Mouse (Mus musculus) testis, adult 2 months (tissue): ENCODE measurements at regions not wholly inside any gene's neighbourhood (a gene's known extent, or its start where the extent isn't known, plus 50 kb on each side); places are given as distances from the start of the nearest gene placed in this dataset.

Source experiments
- H3K27ac ChIP-seq: fragments of 200-500 bp; 2 replicates; pipeline ENCODE4 v1.5.1; 2012; ENCODE audit warnings: low read depth, low read length; ENCODE audit not compliant: control insufficient read depth, insufficient read depth
- H3K27me3 ChIP-seq: fragments of 200-500 bp; 2 replicates; pipeline ENCODE4 v1.6.1; 2012; ENCODE audit warnings: mild to moderate bottlenecking, low read length, moderate library complexity; ENCODE audit not compliant: control insufficient read depth, insufficient read depth
- H3K36me3 ChIP-seq: fragments of 200-500 bp; 2 replicates; pipeline ENCODE4 v1.6.1; 2012; ENCODE audit warnings: mild to moderate bottlenecking, low read length; ENCODE audit not compliant: control insufficient read depth, insufficient read depth
- H3K4me1 ChIP-seq: fragments of 200-500 bp; 2 replicates; pipeline ENCODE4 v1.6.1; 2012; ENCODE audit warnings: low read length; ENCODE audit not compliant: control insufficient read depth, insufficient read depth
- H3K4me3 ChIP-seq: fragments of 200-500 bp; 2 replicates; pipeline ENCODE4 v1.5.1; 2012; ENCODE audit warnings: low read depth, mild to moderate bottlenecking, low read length, moderate library complexity, mixed read lengths; ENCODE audit not compliant: control insufficient read depth
- CTCF ChIP-seq: fragments of 200-500 bp; IDR thresholded peaks from 2 replicates; pipeline ENCODE4 v1.5.1; 2012; ENCODE audit warnings: low read depth, mild to moderate bottlenecking, inconsistent platforms, low read length, moderate library complexity; ENCODE audit not compliant: control insufficient read depth, insufficient read depth, insufficient replicate concordance
- POLR2A ChIP-seq: fragments of 200-500 bp; IDR thresholded peaks from 2 replicates; pipeline ENCODE4 v1.6.1; 2012; ENCODE audit warnings: low read depth, mild to moderate bottlenecking, inconsistent platforms, low read length, moderate library complexity; ENCODE audit not compliant: control insufficient read depth

- Histone ChIP-seq H3K27me3 (no peaks in the 10 kb centered on the region), H3K27ac (no peak overlapping the region), H3K4me1 (no peaks in the 10 kb centered on the region), H3K4me3 (no peak overlapping the region), H3K36me3 (no peaks in the 10 kb centered on the region)
- TF ChIP-seq POLR2A: no peak
- no peak for TF ChIP-seq CTCF
Observed at GRCm38 (mm10) chr2:45783634-45784412, 666.6 kb upstream of the Zeb2 start.

DNA sequence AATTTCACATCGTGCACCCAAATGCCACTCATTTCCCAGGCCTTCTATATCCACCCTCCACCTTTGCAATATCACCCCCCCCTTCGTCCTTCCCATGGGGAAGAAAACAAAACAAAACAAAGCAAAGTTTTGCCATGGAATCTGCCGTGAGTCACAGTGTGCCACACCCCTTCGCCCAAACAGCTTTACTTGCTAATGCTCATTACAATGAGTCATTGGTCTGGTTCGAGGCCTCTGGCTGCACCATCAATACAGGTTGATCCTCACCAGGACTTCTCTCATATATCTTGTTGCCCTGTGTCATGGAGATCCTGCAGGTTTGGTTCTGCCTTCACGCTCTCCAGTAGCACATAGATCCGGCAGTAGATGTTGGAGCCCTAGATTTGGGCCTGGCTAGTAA, 660.3 kb upstream of the Zeb2 start:
- no peaks in the 10 kb centered on the region for H3K27me3 ChIP-seq
- H3K27ac ChIP-seq: no peak overlapping the region
- no peaks in the 10 kb centered on the region for H3K36me3 ChIP-seq
- no peak overlapping the region for H3K4me3 ChIP-seq
- no peaks in the 10 kb centered on the region for H3K4me1 ChIP-seq
- TF ChIP-seq CTCF: no peak
- no peak for TF ChIP-seq POLR2A

- Histone ChIP-seq H3K4me3 (no peak overlapping the region), H3K36me3 (no peaks in the 10 kb centered on the region), H3K4me1 (no peaks in the 10 kb centered on the region), H3K27ac (no peak overlapping the region), H3K27me3 (no peaks in the 10 kb centered on the region)
- TF ChIP-seq POLR2A (no peak), CTCF (no peak)
Observed at GRCm38 (mm10) chr2:45776485-45777135, 659.4 kb upstream of the Zeb2 start.

DNA sequence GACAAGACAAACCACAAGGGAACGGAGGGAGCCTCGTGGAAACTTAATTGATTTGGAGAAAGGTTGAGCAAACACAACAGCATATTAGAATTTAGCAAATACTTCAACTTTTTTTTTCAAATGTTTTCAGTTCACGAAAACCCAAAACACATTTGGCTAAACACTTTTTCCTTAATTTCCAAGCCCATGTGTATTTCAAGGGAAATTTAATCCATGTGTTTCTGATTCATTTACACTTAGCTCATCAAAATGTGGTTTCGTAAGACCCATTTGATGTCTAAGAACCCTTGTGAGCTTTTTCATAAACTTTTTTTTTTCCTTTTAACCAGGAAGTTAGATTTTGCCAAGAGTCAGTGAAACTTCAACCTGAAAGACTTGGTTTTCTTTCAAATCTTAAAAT, 658.5 kb upstream of the Zeb2 start:
- H3K27me3 ChIP-seq: no peaks in the 10 kb centered on the region
- H3K4me3 ChIP-seq: no peak overlapping the region

DNA sequence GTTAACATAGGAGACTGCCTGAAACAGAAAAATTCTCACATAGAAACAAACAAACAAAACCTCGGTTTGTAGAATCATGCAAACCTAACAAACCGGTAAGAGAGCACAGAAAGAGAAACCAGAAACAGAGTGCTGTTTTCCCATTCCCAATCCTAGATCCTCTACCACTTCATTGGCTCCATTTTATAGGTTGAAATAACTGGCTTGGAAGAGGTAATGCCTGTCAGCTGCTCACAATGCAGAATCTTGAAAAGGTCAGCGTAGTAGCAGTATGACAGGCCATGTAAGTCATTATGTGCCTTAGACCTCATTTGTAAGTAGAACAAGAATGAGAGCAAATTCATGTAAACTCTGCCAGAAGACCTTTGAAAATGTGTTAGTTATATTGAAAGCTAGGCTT, 657.2 kb upstream of the Zeb2 start:
- Histone ChIP-seq H3K27ac (no peak overlapping the region), H3K27me3 (no peaks in the 10 kb centered on the region), H3K4me3 (no peak overlapping the region), H3K4me1 (no peaks in the 10 kb centered on the region), H3K36me3 (no peaks in the 10 kb centered on the region)
- TF ChIP-seq CTCF: no peak
- no peak for TF ChIP-seq POLR2A

More for the DNA sequence above, 658.5 kb upstream of the Zeb2 start:
- no peak overlapping the region for H3K27ac ChIP-seq
- TF ChIP-seq POLR2A: no peak
- TF ChIP-seq CTCF: no peak
- no peaks in the 10 kb centered on the region for H3K4me1 ChIP-seq
- no peaks in the 10 kb centered on the region for H3K36me3 ChIP-seq

GRCm38 (mm10) chr2:45757176-45757575, 640.0 kb upstream of the Zeb2 start:
- Histone ChIP-seq H3K27me3 (no peaks in the 10 kb centered on the region), H3K4me3 (no peak overlapping the region), H3K36me3 (no peaks in the 10 kb centered on the region), H3K4me1 (no peaks in the 10 kb centered on the region), H3K27ac (no peak overlapping the region)
- TF ChIP-seq POLR2A (no peak), CTCF (no peak)

DNA sequence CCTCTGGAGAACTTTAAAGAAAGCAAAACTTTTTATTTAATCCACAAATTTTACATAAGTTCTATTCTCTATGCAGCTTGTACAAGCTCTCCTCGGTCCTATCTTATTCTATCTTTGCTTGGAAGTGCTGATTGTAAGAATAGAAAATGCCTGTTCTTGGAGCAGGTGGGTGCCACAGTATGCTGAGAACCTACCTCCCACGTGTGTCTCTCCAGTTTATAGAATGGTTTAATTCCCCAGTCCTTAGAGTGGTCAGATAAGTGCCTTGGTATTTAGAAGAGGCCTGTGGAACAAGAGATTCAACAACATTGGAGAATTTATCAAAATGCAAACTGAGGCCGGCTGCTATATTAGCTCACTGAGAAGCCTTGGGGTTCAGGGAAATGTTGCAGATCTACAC, 639.2 kb upstream of the Zeb2 start:
- H3K4me3 ChIP-seq: no peak overlapping the region
- H3K36me3 ChIP-seq: no peaks in the 10 kb centered on the region
- H3K27me3 ChIP-seq: no peaks in the 10 kb centered on the region
- no peak for TF ChIP-seq CTCF
- TF ChIP-seq POLR2A: no peak
- no peaks in the 10 kb centered on the region for H3K4me1 ChIP-seq
- H3K27ac ChIP-seq: no peak overlapping the region
